Mouse (Mus musculus): ENCODE results near the gene Slc6a12. TPM values are rescaled to one million over a fixed set of nuclear protein-coding genes. Genes with fewer than 3 reads are reported as not detected.
"Not testable (repeated sequence)": the region's sequence is repeated elsewhere in the genome, so short reads cannot be mapped to it uniquely, and the experiment has no call there.

The Slc6a12 gene
- total RNA-seq, 2 experiments from 2014 or later: 0.11 to 0.20 TPM

- intact Hi-C loops (cut with DNase I): no loop called here
- peak; percentile 49 for DNase-seq
- TF ChIP-seq CTCF (IDR thresholded peaks at IDR 0.05): no peak
- H3K27ac ChIP-seq: no peak overlapping the region
- H3K4me3 ChIP-seq: no peak overlapping the region
These were observed 13.2 kb downstream of the Slc6a12 start for GRCm38 (mm10) chr6:121356041-121356440.

- H3K4me3 ChIP-seq: no peak overlapping the region
- no peak overlapping the region for H3K27ac ChIP-seq
- DNase-seq: no peak
- TF ChIP-seq CTCF (IDR thresholded peaks at IDR 0.05): no peak
- intact Hi-C loops (cut with DNase I): no loop called here
These were observed 14.4 kb downstream of the Slc6a12 start for GRCm38 (mm10) chr6:121357232-121357631.

GRCm38 (mm10) chr6:121363061-121363460 lies 20.2 kb downstream of the Slc6a12 start:
- DNase-seq: no peak
- Histone ChIP-seq H3K4me3 (no peak overlapping the region), H3K27ac (no peak overlapping the region)
- TF ChIP-seq CTCF (IDR thresholded peaks at IDR 0.05): no peak
- intact Hi-C loops (cut with DNase I): no loop called here

- Histone ChIP-seq H3K4me3 (no peak overlapping the region), H3K27ac (no peak overlapping the region)
- intact Hi-C loops (cut with DNase I): no loop called here
- DNase-seq: no peak
- TF ChIP-seq CTCF (IDR thresholded peaks at IDR 0.05): no peak
These were observed 21.1 kb downstream of the Slc6a12 start for GRCm38 (mm10) chr6:121363956-121364355.

GRCm38 (mm10) chr6:121366537-121366936 lies 23.7 kb downstream of the Slc6a12 start:
- peak; percentile 64 for DNase-seq
- not testable (repeated sequence) for H3K27ac ChIP-seq, H3K4me3 ChIP-seq
- intact Hi-C loops (cut with DNase I): loop anchor here (2.0 kb wide), 2 partner anchors 28 to 94 kb away; no protein-coding TSS in a partner anchor
- peak; percentile 65 for TF ChIP-seq CTCF (IDR thresholded peaks at IDR 0.05)

- intact Hi-C loops (cut with DNase I): loop anchor here (2.0 kb wide), 2 partner anchors 28 to 94 kb away; no protein-coding TSS in a partner anchor
- no peak overlapping the region for H3K4me3 ChIP-seq
- no peak for TF ChIP-seq CTCF (IDR thresholded peaks at IDR 0.05)
- no peak overlapping the region for H3K27ac ChIP-seq
- no peak for DNase-seq
These were observed 24.2 kb downstream of the Slc6a12 start for GRCm38 (mm10) chr6:121367099-121367498.

- intact Hi-C loops (cut with DNase I): no loop called here
- Histone ChIP-seq H3K27ac (peak overlapping the region; percentile 68), H3K4me3 (no peak overlapping the region)
- no peak for TF ChIP-seq CTCF (IDR thresholded peaks at IDR 0.05)
- peak; percentile 31 for DNase-seq
These were observed 28.5 kb downstream of the Slc6a12 start for GRCm38 (mm10) chr6:121371197-121371980.

GRCm38 (mm10) chr6:121376159-121376558 lies 33.3 kb downstream of the Slc6a12 start:
- Histone ChIP-seq H3K27ac (no peak overlapping the region; the same call in 1 of the 2 replicates), H3K4me3 (no peak overlapping the region)
- no peak for TF ChIP-seq CTCF (IDR thresholded peaks at IDR 0.05)
- intact Hi-C loops (cut with DNase I): no loop called here
- DNase-seq: peak; percentile 18

GRCm38 (mm10) chr6:121378256-121378655 lies 35.4 kb downstream of the Slc6a12 start:
- no peak for TF ChIP-seq CTCF (IDR thresholded peaks at IDR 0.05)
- no peak overlapping the region for H3K4me3 ChIP-seq
- intact Hi-C loops (cut with DNase I): no loop called here
- DNase-seq: no peak
- 0 out of 2 replicates have a peak overlapping the region, but pooled peaks have one; percentile 24 for H3K27ac ChIP-seq

- peak overlapping the region; percentile 44 for H3K4me3 ChIP-seq
- peak overlapping the region; percentile 74 for H3K27ac ChIP-seq
- no peak for TF ChIP-seq CTCF (IDR thresholded peaks at IDR 0.05)
- intact Hi-C loops (cut with DNase I): no loop called here
- no peak for DNase-seq
These were observed 37.7 kb downstream of the Slc6a12 start for GRCm38 (mm10) chr6:121380576-121380975.

- no peak for TF ChIP-seq CTCF (IDR thresholded peaks at IDR 0.05)
- intact Hi-C loops (cut with DNase I): no loop called here
- no peak overlapping the region; the same call in 1 of the 2 replicates for H3K4me3 ChIP-seq
- peak overlapping the region; percentile 74 for H3K27ac ChIP-seq
- peak; percentile 36 for DNase-seq
These were observed 39.2 kb downstream of the Slc6a12 start for GRCm38 (mm10) chr6:121382071-121382470.

- no peak for TF ChIP-seq CTCF (IDR thresholded peaks at IDR 0.05)
- DNase-seq: no peak
- intact Hi-C loops (cut with DNase I): no loop called here
- Histone ChIP-seq H3K4me3 (no peak overlapping the region), H3K27ac (no peak overlapping the region)
These were observed 42.5 kb downstream of the Slc6a12 start for GRCm38 (mm10) chr6:121385397-121385796.

GRCm38 (mm10) chr6:121392610-121393252 lies 49.9 kb downstream of the Slc6a12 start:
- DNase-seq: no peak
- Histone ChIP-seq H3K27ac (no peak overlapping the region), H3K4me3 (no peak overlapping the region)
- intact Hi-C loops (cut with DNase I): no loop called here
- no peak for TF ChIP-seq CTCF (IDR thresholded peaks at IDR 0.05)
